7 mouse cellular contexts compared by ENCODE assay signal in the genomic region with DNA sequence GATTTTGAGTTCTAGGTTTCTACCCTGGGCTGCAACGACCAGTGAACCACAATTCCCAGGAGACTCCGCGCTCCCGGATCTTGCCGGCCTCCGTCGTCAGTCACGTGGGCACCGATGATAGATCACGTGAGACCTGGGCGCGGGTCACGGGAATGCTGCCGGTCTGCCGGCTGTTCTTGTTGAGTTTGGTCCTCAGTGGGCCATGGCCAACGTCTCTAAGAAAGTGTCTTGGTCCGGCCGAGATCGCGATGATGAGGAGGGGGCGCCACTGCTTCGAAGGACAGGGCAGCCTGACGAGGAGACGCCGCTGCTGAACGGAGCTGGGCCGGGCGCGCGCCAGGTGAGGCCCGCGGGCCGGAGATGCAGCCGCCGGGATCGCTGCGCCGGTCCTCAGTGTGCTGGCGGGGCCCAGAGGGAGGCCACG. TPM values are rescaled to one million over a fixed set of nuclear protein-coding genes. Genes with fewer than 3 reads are reported as not detected.
DNase-seq lines count a peak whose midpoint lies in the region; ATAC-seq lines count a peak whose summit lies in the region.

A gene (plus strand): TSS at position 117 of the 424 bp plus-strand sequence.

- H3K4me2 ChIP-seq in intestine, embryonic 16.5 days (ENCODE audit: low read depth, low read length), result peak within 1 kb of the TSS; percentile 77
- H3K4me2 ChIP-seq in midbrain, embryonic 11.5 days, result peak within 1 kb of the TSS; percentile 82

- intact Hi-C loops in left cerebral cortex, postnatal 36 days (cut with DNase I), result no loop called here

- H3K36me3 ChIP-seq in intestine, embryonic 16.5 days (ENCODE audit: control insufficient read depth, insufficient read depth, low read length), result no peaks in the 10 kb centered on the region
- no peaks in the 10 kb centered on the region for H3K36me3 ChIP-seq in midbrain, embryonic 11.5 days (ENCODE audit: control insufficient read depth, insufficient read depth, low read length)

- WGBS in intestine, embryonic 16.5 days, result under 1% methylated on average over 40 of the region's 40 CpGs
- WGBS in midbrain, embryonic 11.5 days, result under 1% methylated on average over 40 of the region's 40 CpGs

- H3K9ac ChIP-seq in intestine, embryonic 16.5 days (ENCODE audit: low read depth, low read length), result peak within 1 kb of the TSS; percentile 85
- peak within 1 kb of the TSS; percentile 75 for H3K9ac ChIP-seq in midbrain, embryonic 11.5 days (ENCODE audit: low read length)

- no peak within 1 kb of the TSS for H3K27ac ChIP-seq in intestine, embryonic 16.5 days (ENCODE audit: low read length)
- no peak within 1 kb of the TSS; the same call in 1 of the 2 replicates for H3K27ac ChIP-seq in midbrain, embryonic 11.5 days (ENCODE audit: low read depth, low read length)

- H3K4me3 ChIP-seq in intestine, embryonic 16.5 days (ENCODE audit: low read length), result peak within 1 kb of the TSS; percentile 92
- H3K4me3 ChIP-seq in midbrain, embryonic 11.5 days (ENCODE audit: low read depth, low read length), result peak within 1 kb of the TSS; percentile 73

- H3K27me3 ChIP-seq in intestine, embryonic 16.5 days (replicated peaks; ENCODE audit: control insufficient read depth, insufficient read depth, low read length), result no peaks in the 10 kb centered on the region
- H3K27me3 ChIP-seq in midbrain, embryonic 11.5 days (ENCODE audit: control insufficient read depth, insufficient read depth, low read length), result no peaks in the 10 kb centered on the region

- DNase-seq in adrenal gland, adult 2 months, result peak; percentile 95
- DNase-seq in embryo, embryonic 11.5 days (ENCODE audit: low read depth, low spot score), result peak; percentile 88
- peak; percentile 90 to 96 for DNase-seq in gastrocnemius, postnatal 4 days (ENCODE audit: low spot score in 2 of 2)
- peak; percentile 95 to 96 for DNase-seq in left cerebral cortex, postnatal 36 days (ENCODE audit: low spot score in 2 of 2)
- peak; percentile 98 for DNase-seq in midbrain, embryonic 11.5 days (ENCODE audit: low spot score, missing footprints)
- DNase-seq in skeletal muscle tissue, adult 2 months (ENCODE audit: low read depth, low spot score), result peak; percentile 92

- ATAC-seq in intestine, embryonic 16.5 days, result peak; percentile 97
- ATAC-seq in midbrain, embryonic 11.5 days (ENCODE audit: low FRiP score), result peak; percentile 96

- H3K9me3 ChIP-seq in intestine, embryonic 16.5 days (ENCODE audit: control insufficient read depth, low read length), result no peaks in the 10 kb centered on the region
- no peaks in the 10 kb centered on the region for H3K9me3 ChIP-seq in midbrain, embryonic 11.5 days (ENCODE audit: control insufficient read depth, low read length)

- peaks cover 11% of the 10 kb centered on the region for H3K4me1 ChIP-seq in intestine, embryonic 16.5 days (ENCODE audit: control insufficient read depth, insufficient read depth, low read length)
- peaks cover 8% of the 10 kb centered on the region for H3K4me1 ChIP-seq in midbrain, embryonic 11.5 days (ENCODE audit: control insufficient read depth, insufficient read depth, low read length)

RNA-seq across cellular contexts. Expression of the gene that starts here (rescaled TPM):
- 10 to 100 TPM; 38.3 to 48.6 TPM for total RNA-seq in adrenal gland, adult 2 months (2021)
- 33.9 and 37.4 TPM in 2 replicates for polyA plus RNA-seq in adrenal gland, adult 2 months (2012; rRNA removed)
- total RNA-seq in gastrocnemius, postnatal 4 days (2021), result 10 to 100 TPM; 23.0 to 25.0 TPM
- 21.8 and 23.5 TPM in 2 replicates for polyA plus RNA-seq in intestine, embryonic 16.5 days (2015; fragmentation: Nextera tagmentation; extraction: Ambion mirVana)
- 10 to 100 TPM; 49.9 to 55.2 TPM for total RNA-seq in left cerebral cortex, postnatal 36 days (2021)
- polyA plus RNA-seq in midbrain, embryonic 11.5 days (2014; fragmentation: Nextera tagmentation; extraction: Ambion mirVana), result 16.7 and 20.4 TPM in 2 replicates
